ENCODE assay signal across 8 mouse cellular contexts in genomic region chr14:75844867-75845697, GRCm38 (mm10). TPM values are rescaled to one million over a fixed set of nuclear protein-coding genes. Genes with fewer than 3 reads are reported as not detected.
DNase-seq lines count a peak whose midpoint lies in the region; ATAC-seq and TF ChIP-seq lines count a peak whose summit lies in the region.

Gene Tpt1 (plus strand): TSS chr14:75845093.

- peak within 1 kb of the TSS; percentile 90 for H3K4me3 ChIP-seq in embryonic facial prominence, embryonic 14.5 days (ENCODE audit: low read depth, low read length)
- peak within 1 kb of the TSS; percentile 70 for H3K4me3 ChIP-seq in heart, adult 2 months
- H3K4me3 ChIP-seq in limb, embryonic 13.5 days, result peak within 1 kb of the TSS; percentile 87
- H3K4me3 ChIP-seq in midbrain, embryonic 16.5 days (ENCODE audit: low read depth, low read length), result peak within 1 kb of the TSS; percentile 88

- peak; percentile 97 for ATAC-seq in embryonic facial prominence, embryonic 14.5 days (ENCODE audit: low read depth)
- peak; percentile 97 for ATAC-seq in limb, embryonic 13.5 days (ENCODE audit: low FRiP score, low read depth)
- peak; percentile 98 for ATAC-seq in midbrain, embryonic 16.5 days

- DNase-seq in 3T3-L1 (ENCODE audit: low read depth, low spot score), result peak; percentile 94
- DNase-seq in adrenal gland, postnatal 4 days (ENCODE audit: low spot score in 2 of 2), result peak; percentile 98 to 99
- peak; percentile 97 for DNase-seq in embryonic facial prominence, embryonic 14.5 days (ENCODE audit: low spot score)
- DNase-seq in heart, adult 2 months, result peak; percentile 100
- peak; percentile 98 to 99 for DNase-seq in kidney, adult 8-10 months
- DNase-seq in spleen, postnatal 10 days (ENCODE audit: low spot score in 2 of 2), result peak; percentile 99

- peak; percentile 75 for TF ChIP-seq POLR2A in heart, adult 2 months (IDR thresholded peaks at IDR 0.05; ENCODE audit: insufficient read depth, low read depth, low read length)

- WGBS in embryonic facial prominence, embryonic 14.5 days, result 0% methylated on average over 19 of the region's 108 CpGs
- under 1% methylated on average over 106 of the region's 108 CpGs for WGBS in heart, adult 2 months
- under 1% methylated on average over 107 of the region's 108 CpGs for WGBS in limb, embryonic 13.5 days
- WGBS in midbrain, embryonic 16.5 days, result under 1% methylated on average over 104 of the region's 108 CpGs

- TF ChIP-seq EP300 in heart, adult 2 months (IDR thresholded peaks at IDR 0.05; ENCODE audit: insufficient read depth, low read depth, low read length), result peak; percentile 65

- H3K4me2 ChIP-seq in embryonic facial prominence, embryonic 14.5 days (ENCODE audit: low read depth, low read length), result peak within 1 kb of the TSS; percentile 80
- peak within 1 kb of the TSS; percentile 76 for H3K4me2 ChIP-seq in limb, embryonic 13.5 days (replicated peaks)
- H3K4me2 ChIP-seq in midbrain, embryonic 16.5 days (ENCODE audit: low read length), result peak within 1 kb of the TSS; percentile 70

- no peak for TF ChIP-seq CTCF in heart, adult 2 months (IDR thresholded peaks at IDR 0.05)

- H3K79me2 ChIP-seq in heart, adult 2 months (replicated peaks; ENCODE audit: control insufficient read depth, insufficient read depth, low read length), result no peaks in the 10 kb centered on the region

- intact Hi-C loops in heart, adult 2 months (cut with DNase I), result loop anchor here (1.0 kb wide), 2 partner anchors 10 to 18 kb away; no protein-coding TSS in a partner anchor

- peak within 1 kb of the TSS; percentile 98 for H3K9ac ChIP-seq in embryonic facial prominence, embryonic 14.5 days (ENCODE audit: low read depth, low read length)
- H3K9ac ChIP-seq in heart, adult 2 months (ENCODE audit: low read depth, low read length), result peak within 1 kb of the TSS; percentile 94
- peak within 1 kb of the TSS; percentile 93 for H3K9ac ChIP-seq in limb, embryonic 13.5 days
- peak within 1 kb of the TSS; percentile 95 for H3K9ac ChIP-seq in midbrain, embryonic 16.5 days (ENCODE audit: low read depth, low read length)

- peaks cover 6% of the 10 kb centered on the region; the same call in 1 of the 2 replicates for H3K4me1 ChIP-seq in embryonic facial prominence, embryonic 14.5 days (ENCODE audit: control insufficient read depth, insufficient read depth, low read length)
- peaks cover 6% of the 10 kb centered on the region for H3K4me1 ChIP-seq in heart, adult 2 months (ENCODE audit: control insufficient read depth, insufficient read depth, low read length)
- peaks cover 18% of the 10 kb centered on the region for H3K4me1 ChIP-seq in limb, embryonic 13.5 days
- H3K4me1 ChIP-seq in midbrain, embryonic 16.5 days (ENCODE audit: control insufficient read depth, insufficient read depth, low read length), result peaks cover 22% of the 10 kb centered on the region

- no peaks in the 10 kb centered on the region for H3K27me3 ChIP-seq in embryonic facial prominence, embryonic 14.5 days (replicated peaks; ENCODE audit: control insufficient read depth, insufficient read depth, low read length)
- H3K27me3 ChIP-seq in heart, adult 2 months (ENCODE audit: control insufficient read depth, insufficient read depth, low read length), result no peaks in the 10 kb centered on the region
- no peaks in the 10 kb centered on the region for H3K27me3 ChIP-seq in limb, embryonic 13.5 days
- H3K27me3 ChIP-seq in midbrain, embryonic 16.5 days (ENCODE audit: control insufficient read depth, insufficient read depth, low read depth, low read length), result no peaks in the 10 kb centered on the region

- H3K36me3 ChIP-seq in embryonic facial prominence, embryonic 14.5 days (ENCODE audit: control insufficient read depth, insufficient read depth, low read length), result peaks cover 39% of the 10 kb centered on the region
- peaks cover 32% of the 10 kb centered on the region for H3K36me3 ChIP-seq in heart, adult 2 months (ENCODE audit: control insufficient read depth, insufficient read depth, low read length)
- H3K36me3 ChIP-seq in limb, embryonic 13.5 days, result peaks cover 36% of the 10 kb centered on the region
- H3K36me3 ChIP-seq in midbrain, embryonic 16.5 days (ENCODE audit: control insufficient read depth, insufficient read depth, low read length), result peaks cover 28% of the 10 kb centered on the region

- H3K27ac ChIP-seq in embryonic facial prominence, embryonic 14.5 days (replicated peaks; ENCODE audit: low read depth, low read length), result peak within 1 kb of the TSS; percentile 99
- H3K27ac ChIP-seq in heart, adult 2 months, result peak within 1 kb of the TSS; percentile 100
- H3K27ac ChIP-seq in limb, embryonic 13.5 days, result peak within 1 kb of the TSS; percentile 98
- H3K27ac ChIP-seq in midbrain, embryonic 16.5 days (ENCODE audit: low read length), result peak within 1 kb of the TSS; percentile 99

- H3K9me3 ChIP-seq in embryonic facial prominence, embryonic 14.5 days (ENCODE audit: control insufficient read depth, low read length), result no peaks in the 10 kb centered on the region
- no peaks in the 10 kb centered on the region for H3K9me3 ChIP-seq in limb, embryonic 13.5 days
- H3K9me3 ChIP-seq in midbrain, embryonic 16.5 days (replicated peaks; ENCODE audit: control insufficient read depth, low read length, poor library complexity, severe bottlenecking), result no peaks in the 10 kb centered on the region

RNA-seq across cellular contexts. Expression of gene Tpt1, which starts in this region (rescaled TPM):
- 1,000 to 10,000 TPM; 3,227 to 3,375 TPM for total RNA-seq in adrenal gland, postnatal 4 days (2021)
- 1,262 and 1,432 TPM in 2 replicates for polyA plus RNA-seq in embryonic facial prominence, embryonic 14.5 days (2014; fragmentation: Nextera tagmentation; extraction: Ambion mirVana)
- 1,000 to 10,000 TPM; 2,957 to 3,343 TPM for total RNA-seq in heart, adult 2 months (2021)
- 1,003 and 1,026 TPM in 2 replicates for polyA plus RNA-seq in heart, adult 2 months (2012; rRNA removed)
- 1,027 and 1,051 TPM in 2 replicates for polyA plus RNA-seq in limb, embryonic 13.5 days (2015; fragmentation: Nextera tagmentation; extraction: Ambion mirVana)
- polyA plus RNA-seq in midbrain, embryonic 16.5 days (2015; fragmentation: Nextera tagmentation; extraction: Ambion mirVana), result 606 and 643 TPM in 2 replicates

Comparison
In these comparisons a context has a peak if more than half of its experiments do, and no peak if none do; other contexts are left out.
1. Peak in every context shown above with its lines: DNase-seq, ATAC-seq, H3K4me3 ChIP-seq and H3K27ac ChIP-seq.